Comparison of ENCODE assay signal across 30 mouse cellular contexts in genomic region chr17:31462506-31462905, GRCm38 (mm10).
"Had no signal": no experiment of that assay in that cellular context is flagged by ENCODE, and none has a peak within 500 bp of the region (broad histone marks: within the 10 kb centered on the region; RNA-seq: fewer than 3 reads in every experiment).

No protein-coding gene starts in this region.

- H3K27ac ChIP-seq: heart, embryonic 13.5 days; heart, embryonic 15.5 days; hindbrain, embryonic 10.5 days; hindbrain, embryonic 12.5 days; hindbrain, embryonic 13.5 days; hindbrain, embryonic 14.5 days; hindbrain, embryonic 15.5 days; hindbrain, postnatal 0 days; intestine, embryonic 15.5 days; kidney, embryonic 15.5 days; kidney, postnatal 0 days; layer of hippocampus, adult 2 months; left cerebral cortex, adult 2 months had no signal

- H3K4me3 ChIP-seq: heart, embryonic 12.5 days; heart, embryonic 13.5 days; heart, embryonic 15.5 days; hindbrain, embryonic 10.5 days; hindbrain, embryonic 12.5 days; hindbrain, embryonic 13.5 days; hindbrain, embryonic 15.5 days; intestine, embryonic 15.5 days; kidney, embryonic 15.5 days; layer of hippocampus, adult 2 months; left cerebral cortex, adult 2 months had no signal

- DNase-seq: heart, postnatal 10 days; heart, postnatal 14 days; heart, postnatal 36 days; heart, postnatal 4 days; kidney, adult 11 months; kidney, adult 18-20 months; kidney, adult 2 months; kidney, adult 8-10 months; kidney, adult 9 months; kidney, postnatal 10 days; kidney, postnatal 14 days; kidney, postnatal 25 days; kidney, postnatal 36 days; kidney, postnatal 4 days; layer of hippocampus, adult 9-11 months; layer of hippocampus, postnatal 36 days had no signal

- H3K9me3 ChIP-seq: heart, embryonic 12.5 days; heart, embryonic 13.5 days; heart, embryonic 15.5 days; hindbrain, embryonic 12.5 days; hindbrain, embryonic 15.5 days; intestine, embryonic 15.5 days; kidney, embryonic 15.5 days had no signal

- H3K27me3 ChIP-seq: heart, embryonic 12.5 days; heart, embryonic 13.5 days; heart, embryonic 15.5 days; hindbrain, embryonic 12.5 days; hindbrain, embryonic 13.5 days; hindbrain, embryonic 15.5 days; intestine, embryonic 15.5 days; kidney, embryonic 15.5 days had no signal

- H3K36me3 ChIP-seq: heart, embryonic 12.5 days had no signal

- H3K4me1 ChIP-seq: heart, embryonic 12.5 days; heart, embryonic 13.5 days; heart, embryonic 15.5 days; hindbrain, embryonic 13.5 days had no signal
